Mouse (Mus musculus) kidney, embryonic 14.5 days (tissue): ENCODE results near the gene Hvcn1. TPM values are rescaled to one million over a fixed set of nuclear protein-coding genes. Genes with fewer than 3 reads are reported as not detected.
"Not testable (repeated sequence)": the region's sequence is repeated elsewhere in the genome, so short reads cannot be mapped to it uniquely, and the experiment has no call there.

Experiments used
- ATAC-seq: fragments of 200-750 bp; cut with Nextera tagmentation; 2 replicates; pipeline ENCODE4 v1.8.0; 2017; ENCODE audit warnings: moderate number of reproducible peaks, mild to moderate bottlenecking, moderate TSS enrichment, moderate library complexity; ENCODE audit not compliant: low FRiP score, low TSS enrichment
- H3K27ac ChIP-seq: fragments of 300-500 bp; sonication (generic); 2 replicates; pipeline ENCODE4 v1.5.1; 2014; ENCODE audit warnings: low read depth, mild to moderate bottlenecking, low read length, moderate library complexity, mixed read lengths
- H3K27me3 ChIP-seq: fragments of 300-500 bp; sonication (generic); 2 replicates; pipeline ENCODE4 v1.6.1; 2014; ENCODE audit warnings: mild to moderate bottlenecking, low read length; ENCODE audit not compliant: control insufficient read depth, insufficient read depth
- H3K36me3 ChIP-seq: fragments of 300-500 bp; sonication (generic); 2 replicates; pipeline ENCODE4 v1.6.1; 2014; ENCODE audit warnings: low read length, mixed read lengths; ENCODE audit not compliant: control insufficient read depth, insufficient read depth
- H3K4me1 ChIP-seq: fragments of 300-500 bp; sonication (generic); 2 replicates; pipeline ENCODE4 v1.6.1; 2014; ENCODE audit warnings: low read length, mixed read lengths; ENCODE audit not compliant: control insufficient read depth, insufficient read depth
- H3K4me2 ChIP-seq: fragments of 300-500 bp; sonication (generic); replicated peaks from 2 replicates; pipeline ENCODE4 v1.6.1; 2014; ENCODE audit warnings: low read depth, mild to moderate bottlenecking, low read length
- H3K4me3 ChIP-seq: fragments of 300-500 bp; sonication (generic); 2 replicates; pipeline ENCODE4 v1.5.1; 2014; ENCODE audit warnings: mild to moderate bottlenecking, low read length
- H3K9ac ChIP-seq: fragments of 300-500 bp; sonication (generic); 2 replicates; pipeline ENCODE4 v1.6.1; 2014; ENCODE audit warnings: low read depth, mild to moderate bottlenecking, low read length, moderate library complexity
- H3K9me3 ChIP-seq: fragments of 300-500 bp; sonication (generic); 2 replicates; pipeline ENCODE4 v1.6.1; 2016; ENCODE audit warnings: low read length; ENCODE audit not compliant: control insufficient read depth
- WGBS: fragments of 180-500 bp; shearing (Covaris S2); extraction: QIAGEN DNeasy Blood & Tissue Kit; methylation state at CpG from one replicate; pipeline ENCODE4 v1.1.7; 2014; 5-methylcytosine and 5-hydroxymethylcytosine counted together
- polyA plus RNA-seq: library from polyadenylated mRNA; unstranded; fragments of >200 nt; fragmentation: Nextera tagmentation; extraction: Ambion mirVana; gene quantifications from 2 replicates; pipeline ENCODE4 v1.2.1, GENCODE M21; 2014

Gene Hvcn1
- polyA plus RNA-seq, 1 experiment from 2014 or later = 12.7 TPM

- no peaks in the 10 kb centered on the region for H3K27me3 ChIP-seq
- peaks cover 12% of the 10 kb centered on the region for H3K4me1 ChIP-seq
- peaks cover 85% of the 10 kb centered on the region for H3K36me3 ChIP-seq
- 95% methylated on average over 8 of the region's 8 CpGs for WGBS
- H3K9me3 ChIP-seq = no peaks in the 10 kb centered on the region
- no peak overlapping the region for H3K4me3 ChIP-seq
- no peak overlapping the region for H3K9ac ChIP-seq
- no peak overlapping the region for H3K4me2 ChIP-seq
- H3K27ac ChIP-seq = no peak overlapping the region
- no peak for ATAC-seq
Observed at GRCm38 (mm10) chr5:122171058-122171457, 35.5 kb upstream of the Hvcn1 start.

GRCm38 (mm10) chr5:122175402-122175801 is 31.2 kb upstream of the Hvcn1 start:
- no peak overlapping the region for H3K27ac ChIP-seq
- peak; percentile 52 for ATAC-seq
- H3K4me2 ChIP-seq = no peak overlapping the region
- no peaks in the 10 kb centered on the region for H3K27me3 ChIP-seq
- H3K4me1 ChIP-seq = no peaks in the 10 kb centered on the region
- H3K36me3 ChIP-seq = peaks cover 51% of the 10 kb centered on the region
- no peak overlapping the region for H3K4me3 ChIP-seq
- H3K9ac ChIP-seq = no peak overlapping the region
- 38% methylated on average over 2 of the region's 2 CpGs for WGBS
- H3K9me3 ChIP-seq = no peaks in the 10 kb centered on the region

GRCm38 (mm10) chr5:122175961-122176360 is 30.6 kb upstream of the Hvcn1 start:
- H3K9ac ChIP-seq = no peak overlapping the region
- H3K27ac ChIP-seq = no peak overlapping the region
- peaks cover 46% of the 10 kb centered on the region for H3K36me3 ChIP-seq
- H3K4me1 ChIP-seq = no peaks in the 10 kb centered on the region
- H3K4me2 ChIP-seq = no peak overlapping the region
- 79% methylated on average over 7 of the region's 7 CpGs for WGBS
- H3K4me3 ChIP-seq = no peak overlapping the region
- no peaks in the 10 kb centered on the region for H3K27me3 ChIP-seq
- ATAC-seq = no peak; the same call in 1 of the 2 replicates
- no peaks in the 10 kb centered on the region for H3K9me3 ChIP-seq

- Histone ChIP-seq H3K4me1 (no peaks in the 10 kb centered on the region), H3K4me3 (no peak overlapping the region), H3K4me2 (no peak overlapping the region), H3K9me3 (no peaks in the 10 kb centered on the region), H3K9ac (no peak overlapping the region), H3K27me3 (no peaks in the 10 kb centered on the region), H3K36me3 (peaks cover 41% of the 10 kb centered on the region), H3K27ac (no peak overlapping the region)
- peak; percentile 73; the same call in 1 of the 2 replicates for ATAC-seq
- WGBS = 15% methylated on average over 1 of the region's 1 CpGs
Observed at GRCm38 (mm10) chr5:122176398-122176797, 30.2 kb upstream of the Hvcn1 start.

GRCm38 (mm10) chr5:122179665-122180064 is 26.9 kb upstream of the Hvcn1 start:
- no peaks in the 10 kb centered on the region for H3K4me1 ChIP-seq
- WGBS = 51% methylated on average over 6 of the region's 6 CpGs
- H3K36me3 ChIP-seq = peaks cover 17% of the 10 kb centered on the region
- H3K27me3 ChIP-seq = no peaks in the 10 kb centered on the region
- no peak for ATAC-seq
- no peak overlapping the region for H3K4me3 ChIP-seq
- H3K27ac ChIP-seq = no peak overlapping the region
- H3K9ac ChIP-seq = no peak overlapping the region
- no peak overlapping the region for H3K4me2 ChIP-seq
- H3K9me3 ChIP-seq = peaks cover 2% of the 10 kb centered on the region; the same call in 1 of the 2 replicates

GRCm38 (mm10) chr5:122184283-122184806 is 22.3 kb upstream of the Hvcn1 start:
- no peak overlapping the region for H3K4me3 ChIP-seq
- H3K36me3 ChIP-seq = no peaks in the 10 kb centered on the region
- no peak overlapping the region for H3K9ac ChIP-seq
- no peaks in the 10 kb centered on the region for H3K27me3 ChIP-seq
- ATAC-seq = no peak
- no peak overlapping the region for H3K4me2 ChIP-seq
- no peaks in the 10 kb centered on the region for H3K4me1 ChIP-seq
- peaks cover 4% of the 10 kb centered on the region; the same call in 1 of the 2 replicates for H3K9me3 ChIP-seq
- H3K27ac ChIP-seq = no peak overlapping the region
- WGBS = 68% methylated on average over 7 of the region's 7 CpGs

GRCm38 (mm10) chr5:122184858-122185257 is 21.7 kb upstream of the Hvcn1 start:
- not testable (repeated sequence) for H3K27ac ChIP-seq, H3K27me3 ChIP-seq, H3K36me3 ChIP-seq, H3K4me2 ChIP-seq, H3K9ac ChIP-seq, H3K4me3 ChIP-seq, H3K4me1 ChIP-seq, H3K9me3 ChIP-seq, ATAC-seq
- 100% methylated on average over 6 of the region's 6 CpGs for WGBS

- Histone ChIP-seq H3K27me3 (no peaks in the 10 kb centered on the region), H3K9ac (no peak overlapping the region), H3K4me1 (no peaks in the 10 kb centered on the region), H3K4me3 (no peak overlapping the region), H3K4me2 (no peak overlapping the region), H3K9me3 (peaks cover 4% of the 10 kb centered on the region; the same call in 1 of the 2 replicates), H3K27ac (no peak overlapping the region), H3K36me3 (no peaks in the 10 kb centered on the region)
- WGBS = 66% methylated on average over 3 of the region's 3 CpGs
- ATAC-seq = no peak
Observed at GRCm38 (mm10) chr5:122189115-122189514, 17.5 kb upstream of the Hvcn1 start.

GRCm38 (mm10) chr5:122190465-122190864 is 16.1 kb upstream of the Hvcn1 start:
- no peaks in the 10 kb centered on the region for H3K27me3 ChIP-seq
- H3K36me3 ChIP-seq = no peaks in the 10 kb centered on the region
- no peaks in the 10 kb centered on the region for H3K9me3 ChIP-seq
- 70% methylated on average over 7 of the region's 7 CpGs for WGBS
- H3K9ac ChIP-seq = no peak overlapping the region
- H3K4me3 ChIP-seq = no peak overlapping the region
- H3K4me1 ChIP-seq = no peaks in the 10 kb centered on the region
- H3K27ac ChIP-seq = no peak overlapping the region
- H3K4me2 ChIP-seq = no peak overlapping the region
- no peak for ATAC-seq
